Mouse (Mus musculus) heart, embryonic 12.5 days (tissue): ENCODE data around the gene Klhl29. TPM values are rescaled to one million over a fixed set of nuclear protein-coding genes. Genes with fewer than 3 reads are reported as not detected.

Experiments
- ATAC-seq: fragments of 200-750 bp; cut with Nextera tagmentation; 2 replicates; pipeline ENCODE4 v1.8.0; 2017; ENCODE audit warnings: moderate TSS enrichment, moderate library complexity; ENCODE audit not compliant: insufficient number of reproducible peaks, low FRiP score
- H3K27ac ChIP-seq: fragments of 300-500 bp; sonication (generic); 2 replicates; pipeline ENCODE4 v1.5.1; 2016; ENCODE audit warnings: mild to moderate bottlenecking, moderate library complexity; ENCODE audit not compliant: poor library complexity, severe bottlenecking
- H3K27me3 ChIP-seq: fragments of 300-500 bp; sonication (generic); replicated peaks from 2 replicates; pipeline ENCODE4 v1.6.1; 2016; ENCODE audit warnings: mild to moderate bottlenecking, moderate library complexity
- H3K36me3 ChIP-seq: fragments of 300-500 bp; sonication (generic); 2 replicates; pipeline ENCODE4 v1.6.1; 2016; ENCODE audit warnings: mild to moderate bottlenecking, moderate library complexity
- H3K4me1 ChIP-seq: fragments of 300-500 bp; sonication (generic); replicated peaks from 2 replicates; pipeline ENCODE4 v1.6.1; 2016; ENCODE audit warnings: mild to moderate bottlenecking
- H3K4me2 ChIP-seq: fragments of 300-500 bp; sonication (generic); 2 replicates; pipeline ENCODE4 v1.6.1; 2016; ENCODE audit warnings: mild to moderate bottlenecking, moderate library complexity
- H3K4me3 ChIP-seq: fragments of 300-500 bp; sonication (generic); 2 replicates; pipeline ENCODE4 v1.5.1; 2016; ENCODE audit warnings: mild to moderate bottlenecking
- H3K9ac ChIP-seq: fragments of 300-500 bp; sonication (generic); 2 replicates; pipeline ENCODE4 v1.6.1; 2016; ENCODE audit warnings: mild to moderate bottlenecking, moderate library complexity
- H3K9me3 ChIP-seq: fragments of 300-500 bp; sonication (generic); replicated peaks from 2 replicates; pipeline ENCODE4 v1.6.1; 2016; ENCODE audit warnings: mild to moderate bottlenecking, moderate library complexity
- WGBS: fragments of 180-500 bp; shearing (Covaris S2); methylation state at CpG from one replicate; pipeline ENCODE4 v1.1.7; 2016; 5-methylcytosine and 5-hydroxymethylcytosine counted together
- polyA plus RNA-seq: library from polyadenylated mRNA; unstranded; fragments of >200 nt; fragmentation: Nextera tagmentation; extraction: Ambion mirVana; gene quantifications from 2 replicates; pipeline ENCODE4 v1.2.1, GENCODE M21; 2016

Gene Klhl29
- polyA plus RNA-seq, 1 experiment from 2014 or later: 0.42 TPM

DNA sequence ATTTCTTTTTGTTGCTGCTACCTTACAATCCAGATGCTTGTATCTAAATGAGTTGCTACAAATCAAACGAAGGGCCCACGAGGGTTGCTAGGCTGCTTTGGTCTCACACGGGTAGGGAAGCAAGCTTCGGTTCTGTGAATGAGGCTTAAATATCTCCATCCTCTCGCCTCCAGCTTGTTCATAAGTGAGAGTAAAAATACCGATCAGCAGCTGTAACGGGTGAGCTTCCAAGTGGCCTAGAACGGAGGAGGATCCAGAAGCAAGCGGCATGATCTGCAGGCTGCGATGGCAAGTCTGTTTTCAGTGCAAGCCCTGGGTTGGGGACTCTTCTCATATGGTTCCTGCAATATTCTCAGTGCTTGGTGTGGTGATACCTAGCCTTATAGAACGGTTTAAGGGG lies 89.9 kb downstream of the Klhl29 start:
- Histone ChIP-seq H3K9ac (no peak overlapping the region), H3K36me3 (no peaks in the 10 kb centered on the region), H3K9me3 (no peaks in the 10 kb centered on the region), H3K4me3 (no peak overlapping the region), H3K27ac (no peak overlapping the region), H3K4me1 (peaks cover 6% of the 10 kb centered on the region; the same call in 1 of the 2 replicates), H3K27me3 (no peaks in the 10 kb centered on the region), H3K4me2 (no peak overlapping the region)
- WGBS: 78% methylated on average over 11 of the region's 11 CpGs
- no peak for ATAC-seq

DNA sequence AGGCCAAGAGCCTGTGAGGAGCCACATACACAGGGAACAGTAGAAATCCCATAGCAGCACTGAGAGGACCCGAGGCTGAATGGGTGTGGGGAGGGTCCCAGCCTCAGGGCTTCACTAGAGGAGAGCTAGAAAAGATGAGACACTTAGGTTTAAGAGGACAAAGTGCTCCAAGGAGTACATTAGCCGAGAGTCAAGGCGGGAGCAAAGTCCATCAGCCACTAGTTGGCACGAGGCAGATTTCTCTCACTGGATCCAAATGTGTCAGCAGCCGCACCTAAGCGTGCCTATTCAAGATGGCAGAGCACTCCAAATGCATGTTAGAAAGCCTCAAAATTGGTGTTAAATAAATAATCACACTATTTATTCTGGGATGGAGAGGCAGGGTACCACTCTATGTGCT lies 90.5 kb downstream of the Klhl29 start:
- no peak overlapping the region for H3K9ac ChIP-seq
- ATAC-seq: no peak
- H3K27ac ChIP-seq: no peak overlapping the region
- no peaks in the 10 kb centered on the region for H3K36me3 ChIP-seq
- WGBS: 85% methylated on average over 6 of the region's 6 CpGs
- no peaks in the 10 kb centered on the region for H3K27me3 ChIP-seq
- H3K4me2 ChIP-seq: no peak overlapping the region
- no peak overlapping the region for H3K4me3 ChIP-seq
- peaks cover 6% of the 10 kb centered on the region; the same call in 1 of the 2 replicates for H3K4me1 ChIP-seq
- H3K9me3 ChIP-seq: no peaks in the 10 kb centered on the region

DNA sequence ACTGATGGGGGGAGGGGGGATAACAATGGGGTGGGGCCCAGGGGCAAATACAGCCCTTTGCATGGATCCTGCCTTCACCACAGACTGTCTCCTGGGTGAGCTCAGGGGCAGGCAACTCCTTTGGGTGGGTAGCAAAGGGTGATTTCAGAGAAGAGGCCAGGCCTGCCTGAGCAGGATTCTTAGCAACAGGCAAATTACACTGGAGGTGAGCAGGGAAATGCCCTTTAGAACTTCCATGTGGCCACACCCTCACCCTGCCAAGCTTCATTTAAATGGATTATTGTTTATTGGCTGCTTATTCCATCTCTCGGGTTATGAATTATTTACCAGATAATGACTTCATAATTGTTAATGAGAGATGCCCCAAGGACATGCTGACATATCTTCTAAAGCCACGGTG lies 91.8 kb downstream of the Klhl29 start:
- Histone ChIP-seq H3K4me1 (peaks cover 6% of the 10 kb centered on the region; the same call in 1 of the 2 replicates), H3K27ac (no peak overlapping the region), H3K27me3 (no peaks in the 10 kb centered on the region), H3K9ac (no peak overlapping the region), H3K36me3 (no peaks in the 10 kb centered on the region), H3K9me3 (no peaks in the 10 kb centered on the region), H3K4me2 (no peak overlapping the region), H3K4me3 (no peak overlapping the region)
- ATAC-seq: no peak
- 59% methylated on average over 2 of the region's 2 CpGs for WGBS

DNA sequence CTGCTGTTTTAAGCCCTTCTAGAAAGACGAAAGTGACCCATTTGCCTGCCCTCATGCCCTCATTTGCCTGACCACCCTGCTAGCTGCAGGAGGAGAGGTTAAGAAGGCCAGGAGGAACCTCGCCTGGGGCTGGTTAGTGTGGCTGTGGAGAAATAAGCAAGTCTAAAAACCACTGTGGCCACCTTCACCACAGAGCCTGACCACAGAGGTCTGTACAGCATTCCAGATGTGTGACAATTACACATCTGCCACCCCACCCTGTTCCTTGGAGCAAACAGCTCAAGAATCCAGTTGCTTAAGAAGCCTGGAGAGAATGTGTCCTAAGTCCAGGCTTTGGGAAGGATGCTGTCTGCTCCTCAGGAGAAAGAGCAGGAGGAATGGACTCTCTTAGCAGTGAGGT lies 92.9 kb downstream of the Klhl29 start:
- Histone ChIP-seq H3K9ac (no peak overlapping the region), H3K4me2 (no peak overlapping the region), H3K27me3 (no peaks in the 10 kb centered on the region), H3K4me1 (peaks cover 6% of the 10 kb centered on the region; the same call in 1 of the 2 replicates), H3K36me3 (no peaks in the 10 kb centered on the region), H3K9me3 (no peaks in the 10 kb centered on the region), H3K4me3 (no peak overlapping the region), H3K27ac (no peak overlapping the region)
- ATAC-seq: no peak
- WGBS: 64% methylated on average over 2 of the region's 2 CpGs

DNA sequence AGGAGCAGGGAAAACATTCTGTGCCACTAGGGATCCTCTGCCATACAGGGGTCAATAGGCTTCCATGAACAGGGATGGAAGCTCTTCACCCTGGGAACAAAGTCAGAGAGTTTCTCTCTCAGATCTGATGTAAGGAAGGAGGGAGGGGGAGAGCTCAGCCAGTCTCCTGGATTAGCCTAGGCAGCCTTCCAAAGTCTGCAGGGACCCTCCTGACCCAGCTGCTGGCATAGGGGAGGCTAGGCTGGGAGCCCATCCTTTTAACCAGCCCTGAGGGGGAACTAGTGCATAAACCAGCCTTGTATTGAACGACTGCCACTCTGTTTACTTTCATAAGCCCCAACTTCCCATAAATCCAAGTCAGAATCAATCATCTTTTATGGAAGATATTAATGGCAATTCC lies 95.6 kb downstream of the Klhl29 start:
- Histone ChIP-seq H3K4me3 (no peak overlapping the region), H3K4me2 (no peak overlapping the region), H3K36me3 (no peaks in the 10 kb centered on the region), H3K9me3 (no peaks in the 10 kb centered on the region), H3K27me3 (no peaks in the 10 kb centered on the region), H3K4me1 (peaks cover 21% of the 10 kb centered on the region), H3K9ac (no peak overlapping the region), H3K27ac (no peak overlapping the region)
- no peak for ATAC-seq
- 65% methylated on average over 1 of the region's 1 CpGs for WGBS

DNA sequence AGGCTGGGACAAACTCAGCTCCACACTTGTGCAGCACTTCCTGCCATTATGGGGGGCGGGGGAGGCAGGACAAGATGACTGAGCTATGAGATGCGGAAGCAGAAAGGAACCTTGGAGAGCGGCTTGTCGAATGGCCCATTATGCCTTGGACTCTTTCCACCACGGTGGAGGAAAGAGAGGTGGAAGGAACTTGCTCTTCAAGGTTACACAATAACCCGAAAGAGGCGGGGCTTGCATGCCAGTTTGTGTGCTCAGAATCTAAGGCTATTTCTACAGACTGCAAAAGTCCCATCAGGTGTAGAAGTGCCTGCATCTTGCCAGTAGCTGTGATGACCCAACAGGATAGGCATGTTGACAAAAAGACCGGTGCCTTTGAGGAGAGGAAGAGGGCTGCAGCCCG lies 98.5 kb downstream of the Klhl29 start:
- Histone ChIP-seq H3K9ac (no peak overlapping the region), H3K4me1 (peaks cover 22% of the 10 kb centered on the region), H3K27ac (no peak overlapping the region), H3K9me3 (no peaks in the 10 kb centered on the region), H3K27me3 (no peaks in the 10 kb centered on the region), H3K36me3 (no peaks in the 10 kb centered on the region), H3K4me2 (no peak overlapping the region), H3K4me3 (no peak overlapping the region)
- no peak for ATAC-seq
- 65% methylated on average over 9 of the region's 9 CpGs for WGBS

DNA sequence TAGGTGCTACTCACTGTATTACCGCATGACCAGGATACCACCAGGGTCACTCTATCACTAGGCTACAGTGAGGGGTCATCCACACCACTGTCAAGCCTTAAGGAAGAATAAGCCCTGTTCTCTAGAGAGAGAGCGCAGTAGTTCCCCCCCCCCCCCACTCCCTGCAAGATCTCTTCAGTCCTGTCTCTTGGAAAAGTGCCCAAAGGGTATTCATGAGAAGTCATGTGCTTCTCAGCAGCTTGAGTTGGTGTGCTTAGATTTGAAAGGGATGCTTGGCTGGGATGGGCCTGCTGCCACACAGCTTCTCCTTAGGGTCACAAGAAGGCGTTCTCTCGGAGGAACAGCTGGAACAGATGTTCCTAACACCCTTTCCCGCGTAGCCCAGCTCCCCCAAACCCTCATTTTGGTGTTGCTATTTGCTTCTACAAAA lies 100.0 kb downstream of the Klhl29 start:
- no peaks in the 10 kb centered on the region for H3K9me3 ChIP-seq
- ATAC-seq: no peak
- H3K4me1 ChIP-seq: peaks cover 22% of the 10 kb centered on the region
- no peaks in the 10 kb centered on the region for H3K27me3 ChIP-seq
- 60% methylated on average over 6 of the region's 6 CpGs for WGBS
- H3K36me3 ChIP-seq: no peaks in the 10 kb centered on the region
- H3K27ac ChIP-seq: no peak overlapping the region
- no peak overlapping the region for H3K9ac ChIP-seq
- no peak overlapping the region for H3K4me3 ChIP-seq
- H3K4me2 ChIP-seq: no peak overlapping the region

DNA sequence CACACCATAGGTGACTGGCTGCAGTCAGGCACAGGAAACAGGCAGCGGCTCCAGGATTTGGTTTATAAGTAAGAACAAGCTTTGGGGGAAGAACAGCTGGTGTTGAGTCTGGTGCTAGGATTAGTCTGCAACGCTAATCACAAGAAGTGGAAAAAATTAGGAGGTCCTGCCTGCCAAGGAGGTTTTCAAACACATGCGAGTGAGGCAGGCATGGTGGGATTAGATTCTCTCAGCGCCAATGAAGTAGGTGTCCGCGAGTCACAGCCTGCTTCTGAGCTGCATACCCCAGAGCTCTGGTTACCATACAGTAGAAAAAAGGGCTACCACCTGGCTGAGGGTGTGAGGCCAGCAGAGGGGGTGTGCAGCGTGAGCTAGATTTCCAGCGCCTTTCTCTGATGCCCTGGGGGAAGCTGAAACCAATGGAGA lies 101.0 kb downstream of the Klhl29 start:
- peaks cover 22% of the 10 kb centered on the region for H3K4me1 ChIP-seq
- no peaks in the 10 kb centered on the region for H3K9me3 ChIP-seq
- no peak for ATAC-seq
- WGBS: 59% methylated on average over 8 of the region's 8 CpGs
- H3K4me2 ChIP-seq: no peak overlapping the region
- no peak overlapping the region for H3K9ac ChIP-seq
- no peak overlapping the region for H3K27ac ChIP-seq
- H3K4me3 ChIP-seq: no peak overlapping the region
- H3K36me3 ChIP-seq: no peaks in the 10 kb centered on the region
- no peaks in the 10 kb centered on the region for H3K27me3 ChIP-seq

DNA sequence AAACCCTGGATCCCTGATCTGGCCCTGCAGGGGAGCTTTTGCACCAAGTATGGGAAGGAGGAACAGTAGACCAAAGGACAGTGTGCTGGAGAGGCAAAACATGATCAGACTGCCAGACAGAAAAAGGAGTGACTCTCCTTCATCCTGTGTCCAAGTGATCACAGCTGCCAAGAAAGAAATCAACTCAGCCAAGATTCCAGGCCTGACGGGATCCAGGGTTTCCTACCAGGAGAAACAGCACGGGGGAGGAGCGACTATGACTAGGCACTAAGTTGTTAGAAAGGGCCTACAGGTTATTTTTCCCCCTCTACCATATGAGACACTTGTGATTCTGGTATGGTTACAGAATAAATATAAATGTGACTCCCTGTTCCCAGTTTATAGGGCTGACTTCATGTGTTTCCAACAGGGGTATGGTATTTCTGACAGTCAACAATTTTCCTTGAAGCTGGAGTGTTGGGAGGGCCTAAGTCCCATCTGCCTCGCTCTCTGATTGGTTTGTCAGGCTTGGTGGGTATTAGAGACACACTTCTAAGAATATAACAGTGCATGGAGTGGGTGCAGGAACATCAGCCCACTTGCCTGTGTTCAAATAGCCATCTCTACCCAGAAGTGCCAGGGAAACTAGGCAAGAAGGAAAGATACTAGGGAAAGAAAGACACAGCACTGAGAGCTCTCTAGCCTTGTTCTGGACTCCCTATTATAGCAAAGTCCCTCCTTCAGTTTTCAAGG lies 102.0 kb downstream of the Klhl29 start:
- no peak for ATAC-seq
- H3K4me3 ChIP-seq: no peak overlapping the region
- H3K9me3 ChIP-seq: no peaks in the 10 kb centered on the region
- H3K4me1 ChIP-seq: peaks cover 24% of the 10 kb centered on the region
- no peaks in the 10 kb centered on the region for H3K27me3 ChIP-seq
- no peak overlapping the region for H3K4me2 ChIP-seq
- WGBS: 53% methylated on average over 4 of the region's 4 CpGs
- H3K27ac ChIP-seq: no peak overlapping the region
- no peak overlapping the region for H3K9ac ChIP-seq
- no peaks in the 10 kb centered on the region for H3K36me3 ChIP-seq

DNA sequence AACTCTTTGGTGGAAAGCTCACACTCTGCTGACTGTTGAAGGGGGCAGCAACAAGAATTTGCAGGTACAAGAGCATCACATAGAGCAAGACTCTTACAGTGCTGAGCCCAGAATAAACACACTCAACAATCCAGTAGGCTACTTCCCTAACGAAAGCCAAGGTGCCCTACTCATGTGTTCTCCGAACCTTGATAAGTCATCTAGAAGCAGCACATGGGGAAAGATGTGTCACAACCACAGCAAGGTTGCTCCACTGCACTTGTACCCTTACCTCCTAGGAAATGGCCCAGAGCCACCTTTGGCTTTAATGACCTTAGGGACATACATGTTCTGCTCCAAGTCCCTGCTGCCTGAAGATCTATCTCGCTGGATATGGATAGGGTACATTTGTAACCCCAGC lies 105.0 kb downstream of the Klhl29 start:
- Histone ChIP-seq H3K4me1 (peaks cover 38% of the 10 kb centered on the region), H3K9ac (no peak overlapping the region), H3K4me3 (no peak overlapping the region), H3K9me3 (no peaks in the 10 kb centered on the region), H3K4me2 (no peak overlapping the region), H3K27ac (no peak overlapping the region), H3K27me3 (no peaks in the 10 kb centered on the region), H3K36me3 (no peaks in the 10 kb centered on the region)
- 77% methylated on average over 3 of the region's 3 CpGs for WGBS
- ATAC-seq: no peak

DNA sequence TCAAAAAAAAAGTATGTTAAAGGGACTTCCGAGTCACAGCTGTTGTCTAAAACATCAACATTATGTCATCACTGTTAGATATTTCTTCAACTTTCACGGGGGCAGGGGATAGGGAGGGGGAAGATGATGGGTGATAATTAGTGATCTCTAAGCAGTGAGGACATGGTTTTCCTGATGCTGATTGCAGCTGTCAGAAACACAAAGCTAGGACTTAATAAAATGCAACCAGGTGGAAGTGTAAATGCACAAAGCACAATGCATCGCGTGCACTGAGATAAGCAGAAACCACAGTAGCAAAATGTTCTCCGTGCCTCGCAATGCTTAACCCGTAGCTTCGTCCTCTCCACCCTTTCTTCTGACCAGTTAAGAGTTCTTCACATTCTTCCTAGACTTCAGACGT lies 105.5 kb downstream of the Klhl29 start:
- no peak overlapping the region for H3K4me3 ChIP-seq
- no peak overlapping the region for H3K4me2 ChIP-seq
- no peaks in the 10 kb centered on the region for H3K9me3 ChIP-seq
- no peaks in the 10 kb centered on the region for H3K36me3 ChIP-seq
- no peak for ATAC-seq
- no peaks in the 10 kb centered on the region for H3K27me3 ChIP-seq
- WGBS: 65% methylated on average over 9 of the region's 9 CpGs
- H3K4me1 ChIP-seq: peaks cover 32% of the 10 kb centered on the region
- H3K9ac ChIP-seq: no peak overlapping the region
- no peak overlapping the region for H3K27ac ChIP-seq

DNA sequence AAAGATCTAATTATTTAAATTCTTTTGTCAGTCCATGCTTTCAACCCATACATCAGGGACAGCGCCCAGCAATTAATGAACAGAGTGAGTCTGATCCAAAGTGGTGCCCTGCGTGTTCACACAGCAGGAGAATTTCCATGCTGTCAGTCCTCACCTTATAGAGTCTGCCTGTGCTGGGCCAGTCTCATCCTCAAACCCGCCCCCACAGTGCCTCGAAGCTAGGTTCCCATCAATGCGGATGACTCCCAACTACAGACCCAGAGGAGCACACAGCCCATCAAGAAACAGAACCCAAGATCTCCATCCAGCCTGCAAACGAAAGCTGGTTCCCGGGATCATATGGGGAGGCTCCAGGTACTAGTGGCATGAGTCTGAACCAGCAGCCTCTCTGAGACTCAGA lies 106.4 kb downstream of the Klhl29 start:
- Histone ChIP-seq H3K4me2 (no peak overlapping the region), H3K36me3 (no peaks in the 10 kb centered on the region), H3K4me1 (peaks cover 28% of the 10 kb centered on the region), H3K27me3 (no peaks in the 10 kb centered on the region), H3K4me3 (no peak overlapping the region), H3K9ac (no peak overlapping the region), H3K27ac (no peak overlapping the region), H3K9me3 (no peaks in the 10 kb centered on the region)
- 76% methylated on average over 7 of the region's 7 CpGs for WGBS
- no peak for ATAC-seq
